Mouse (Mus musculus) CH12.LX (cell line): ENCODE data around the gene Phf21a. TPM values are rescaled to one million over a fixed set of nuclear protein-coding genes. Genes with fewer than 3 reads are reported as not detected.

Source experiments
- DNase-seq: peaks from one replicate; pipeline ENCODE4 v3.0.0-alpha.2; 2013; ENCODE audit errors: extremely low read depth
- H3K27ac ChIP-seq: 2 replicates; pipeline ENCODE4 v1.5.1; 2012; ENCODE audit warnings: low read depth, mild to moderate bottlenecking, control low read depth, moderate library complexity; ENCODE audit not compliant: insufficient read depth
- H3K27me3 ChIP-seq: replicated peaks from 2 replicates; pipeline ENCODE3; 2012; ENCODE audit warnings: inconsistent platforms
- H3K36me3 ChIP-seq, 2 experiments: replicated peaks in 1 of 2; 2 replicates each; pipeline versions ENCODE3 to v1.6.1; 2012; ENCODE audit warnings: inconsistent platforms in 1 of 2, low read length in 1 of 2, mild to moderate bottlenecking in 1 of 2, mixed read lengths in 1 of 2, moderate library complexity in 1 of 2; ENCODE audit not compliant: control insufficient read depth in 1 of 2, insufficient read depth in 1 of 2
- H3K4me1 ChIP-seq, 2 experiments: 2 replicates each; pipeline ENCODE4 v1.6.1; 2012; ENCODE audit warnings: inconsistent platforms in 1 of 2, moderate library complexity in 1 of 2; ENCODE audit not compliant: insufficient read depth in 2 of 2, control insufficient read depth in 1 of 2
- H3K4me2 ChIP-seq: 2 replicates; pipeline ENCODE4 v1.6.1; 2012; ENCODE audit warnings: low read depth, mild to moderate bottlenecking, control low read depth; ENCODE audit not compliant: poor library complexity, insufficient read depth, severe bottlenecking
- H3K4me3 ChIP-seq, 3 experiments: fragments of 150-350 bp in 1 of 3; sonication (generic) in 1 of 3; replicated peaks in 1 of 3; 2 replicates each; pipeline versions ENCODE3 to v1.5.1; 2011 to 2012; ENCODE audit warnings: low read depth in 2 of 3, low read length in 2 of 3, mild to moderate bottlenecking in 2 of 3, moderate library complexity in 2 of 3, control low read depth in 1 of 3, improper control_type of control experiment in 1 of 3, inconsistent platforms in 1 of 3, mixed read lengths in 1 of 3; ENCODE audit not compliant: poor library complexity in 1 of 3
- H3K79me2 ChIP-seq: replicated peaks from 2 replicates; pipeline ENCODE4 v1.6.1; 2012; ENCODE audit warnings: mild to moderate bottlenecking, moderate library complexity; ENCODE audit not compliant: control insufficient read depth, poor library complexity, insufficient read depth, severe bottlenecking; ENCODE audit errors: extremely low read depth
- H3K9ac ChIP-seq: 2 replicates; pipeline ENCODE4 v1.6.1; 2012; ENCODE audit warnings: low read depth, mild to moderate bottlenecking, control low read depth, moderate library complexity; ENCODE audit not compliant: insufficient read depth
- H3K9me3 ChIP-seq: replicated peaks from 2 replicates; pipeline ENCODE3; 2012; ENCODE audit warnings: low read length, inconsistent platforms, mixed read lengths
- CTCF ChIP-seq, 2 experiments: IDR thresholded peaks in 1 of 2; conservative IDR thresholded peaks in 1 of 2; 2 replicates each; pipeline ENCODE4 v1.5.1; 2011 to 2012; ENCODE audit warnings: low read depth in 2 of 2, low read length in 2 of 2, improper control_type of control experiment in 1 of 2, inconsistent platforms in 1 of 2, mild to moderate bottlenecking in 1 of 2, moderate library complexity in 1 of 2
- E2F4 ChIP-seq: IDR thresholded peaks from 2 replicates; pipeline ENCODE4 v1.6.1; 2011; ENCODE audit warnings: low read depth, low read length, improper control_type of control experiment; ENCODE audit not compliant: insufficient replicate concordance
- ELF1 ChIP-seq: IDR thresholded peaks from 2 replicates; pipeline ENCODE4 v1.6.1; 2014; ENCODE audit warnings: low read depth, mild to moderate bottlenecking, inconsistent platforms, low read length, improper control_type of control experiment
- EP300 ChIP-seq: IDR thresholded peaks from 2 replicates; pipeline ENCODE4 v1.6.1; 2011; ENCODE audit warnings: low read length, improper control_type of control experiment
- ETS1 ChIP-seq: conservative IDR thresholded peaks from 2 replicates; pipeline ENCODE4 v1.6.1; 2012; ENCODE audit warnings: low read depth, mild to moderate bottlenecking, inconsistent platforms, low read length, improper control_type of control experiment, moderate library complexity
- IRF4 ChIP-seq: IDR thresholded peaks from 2 replicates; pipeline ENCODE4 v1.6.1; 2014; ENCODE audit warnings: low read depth, mild to moderate bottlenecking, inconsistent platforms, low read length, improper control_type of control experiment
- JUN ChIP-seq: IDR thresholded peaks from 2 replicates; pipeline ENCODE4 v1.6.1; 2011; ENCODE audit warnings: low read depth, mild to moderate bottlenecking, low read length, improper control_type of control experiment, moderate library complexity; ENCODE audit not compliant: insufficient read depth
- MEF2A ChIP-seq: IDR thresholded peaks from 2 replicates; pipeline ENCODE4 v1.6.1; 2014; ENCODE audit warnings: low read depth, mild to moderate bottlenecking, inconsistent platforms, low read length, improper control_type of control experiment, borderline replicate concordance
- MXI1 ChIP-seq: IDR thresholded peaks from 2 replicates; pipeline ENCODE4 v1.6.1; 2011; ENCODE audit warnings: mild to moderate bottlenecking, low read depth, low read length, improper control_type of control experiment
- MYC ChIP-seq: IDR thresholded peaks from 2 replicates; pipeline ENCODE4 v1.6.1; 2011; ENCODE audit warnings: low read depth, mild to moderate bottlenecking, improper control_type of control experiment, low read length
- PAX5 ChIP-seq: IDR thresholded peaks from 2 replicates; pipeline ENCODE4 v1.6.1; 2012; ENCODE audit warnings: low read length, inconsistent platforms, mixed read lengths
- POLR2A ChIP-seq: IDR thresholded peaks from 2 replicates; pipeline ENCODE4 v1.6.1; 2011; ENCODE audit warnings: low read depth, mild to moderate bottlenecking, improper control_type of control experiment, low read length
- POLR2AphosphoS2 ChIP-seq: IDR thresholded peaks from 2 replicates; pipeline ENCODE4 v1.6.1; 2011; ENCODE audit warnings: low read depth, low read length, improper control_type of control experiment
- RCOR1 ChIP-seq: conservative IDR thresholded peaks from 2 replicates; pipeline ENCODE4 v1.6.1; 2012; ENCODE audit warnings: low read depth, mild to moderate bottlenecking, inconsistent platforms, low read length, improper control_type of control experiment
- SIN3A ChIP-seq: IDR thresholded peaks from 2 replicates; pipeline ENCODE4 v1.6.1; 2012; ENCODE audit warnings: low read length, improper control_type of control experiment, inconsistent platforms
- SMC3 ChIP-seq: IDR thresholded peaks from 2 replicates; pipeline ENCODE4 v1.6.1; 2011; ENCODE audit warnings: low read depth, low read length, improper control_type of control experiment
- TBP ChIP-seq: conservative IDR thresholded peaks from 2 replicates; pipeline ENCODE4 v1.6.1; 2011; ENCODE audit warnings: low read depth, low read length, improper control_type of control experiment
- UBTF ChIP-seq: IDR thresholded peaks from 2 replicates; pipeline ENCODE4 v1.6.1; 2012; ENCODE audit warnings: low read depth, mild to moderate bottlenecking, inconsistent platforms, low read length, improper control_type of control experiment, moderate library complexity
- USF2 ChIP-seq: conservative IDR thresholded peaks from 2 replicates; pipeline ENCODE4 v1.6.1; 2011; ENCODE audit warnings: low read depth, low read length, improper control_type of control experiment
- ZC3H11A ChIP-seq: IDR thresholded peaks from 2 replicates; pipeline ENCODE4 v1.6.1; 2012; ENCODE audit warnings: low read depth, mild to moderate bottlenecking, inconsistent platforms, low read length, improper control_type of control experiment
- ZMIZ1 ChIP-seq: IDR thresholded peaks from 2 replicates; pipeline ENCODE4 v1.6.1; 2012; ENCODE audit warnings: low read depth, mild to moderate bottlenecking, inconsistent platforms, low read length, improper control_type of control experiment
- ZNF384 ChIP-seq: IDR thresholded peaks from 2 replicates; pipeline ENCODE4 v1.6.1; 2012; ENCODE audit warnings: low read depth, low read length, improper control_type of control experiment, inconsistent platforms
- dilution Hi-C: fragments of 300-500 bp; cut with MboI; formaldehyde crosslinking; loops from 2 replicates; pipeline ENCODE4 v1.14.3; 2020; ENCODE audit warnings: low sequenced_read_pairs; ENCODE audit not compliant: extremely low pct_unique_long_range_greater_than_20kb, extremely low pct_ligation_motif_present
- in situ Hi-C: fragments of 300-500 bp; cut with MboI; formaldehyde crosslinking; loops from 3 replicates; pipeline ENCODE4 v1.14.3; 2019; ENCODE audit warnings: low sequenced_read_pairs, low pct_ligation_motif_present, low pct_unique_long_range_greater_than_20kb, mixed read lengths
- polyA plus RNA-seq: library from polyadenylated mRNA; unstranded; fragments of >175 nt; gene quantifications from 2 replicates; pipeline ENCODE4 v1.2.1, GENCODE M21; 2012; ENCODE audit warnings: low read depth; ENCODE audit not compliant: insufficient read length
- total RNA-seq, 2 experiments: library from RNA; depleted of rRNA; stranded (reverse); fragments of 300-350 nt in 1 of 2; fragments of >200 nt in 1 of 2; gene quantifications; 2 replicates each; pipeline ENCODE4 v1.2.3; 2012 to 2014

Phf21a gene
- total and polyA plus RNA-seq, 3 experiments, result 10.2 to 24.5 (median 12.0) TPM

DNA sequence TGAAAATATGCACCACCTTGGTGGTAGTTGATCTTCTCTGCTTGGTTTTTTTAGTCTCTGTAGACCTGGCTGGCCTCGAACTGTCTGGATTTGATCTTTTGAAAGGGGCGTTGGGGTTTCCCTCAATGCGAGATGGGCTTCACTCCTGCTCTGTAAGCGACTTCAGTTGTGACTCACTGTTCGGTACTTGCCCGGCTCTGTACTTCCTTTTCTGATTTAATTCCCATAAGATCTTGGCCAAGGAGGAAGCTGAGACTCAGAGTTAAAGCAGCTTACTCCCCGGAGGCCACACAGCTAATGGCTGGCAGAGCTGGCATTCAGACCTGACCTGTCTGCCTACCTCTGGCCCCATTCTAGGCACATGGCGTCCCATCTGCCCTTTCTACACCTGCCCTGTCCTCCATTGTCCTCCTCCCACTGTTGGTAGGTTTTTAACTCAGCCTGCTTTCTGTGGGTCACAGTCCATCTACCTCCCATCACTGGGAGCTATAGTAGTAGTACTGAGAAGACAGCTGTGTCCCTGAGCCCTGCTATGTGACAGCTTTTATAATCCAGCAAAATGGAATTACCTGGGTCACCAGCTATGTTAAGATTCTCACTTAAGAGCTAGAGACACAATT is 27.5 kb upstream of the Phf21a start:
- H3K9ac ChIP-seq, result no peak overlapping the region
- H3K36me3 ChIP-seq, result no peaks in the 10 kb centered on the region
- H3K27me3 ChIP-seq, result peaks cover 9% of the 10 kb centered on the region
- peak; percentile 82 for DNase-seq
- dilution Hi-C loops, result no loop called here
- no peaks in the 10 kb centered on the region for H3K9me3 ChIP-seq
- no peak for TF ChIP-seq RCOR1
- no peak for TF ChIP-seq CTCF (conservative IDR thresholded peaks at IDR 0.05 in 1 of 2, IDR thresholded peaks at IDR 0.05 in 1 of 2; ENCODE audit: low read depth in 2 of 2, low read length in 2 of 2)
- no peak for TF ChIP-seq PAX5
- no peak for TF ChIP-seq UBTF
- no peak for TF ChIP-seq POLR2AphosphoS2
- TF ChIP-seq MXI1, result no peak
- peak; percentile 82 for TF ChIP-seq IRF4
- TF ChIP-seq POLR2A, result peak; percentile 34; the same call in 1 of the 2 replicates
- TF ChIP-seq ETS1, result peak; percentile 49
- TF ChIP-seq JUN, result no peak
- peaks cover 21 to 51% of the 10 kb centered on the region in 2 experiments for H3K4me1 ChIP-seq
- in situ Hi-C loops, result no loop called here
- H3K4me2 ChIP-seq, result peak overlapping the region; percentile 41
- peak overlapping the region; percentile 73 for H3K27ac ChIP-seq
- no peaks in the 10 kb centered on the region for H3K79me2 ChIP-seq
- H3K4me3 ChIP-seq, result no peak overlapping the region

DNA sequence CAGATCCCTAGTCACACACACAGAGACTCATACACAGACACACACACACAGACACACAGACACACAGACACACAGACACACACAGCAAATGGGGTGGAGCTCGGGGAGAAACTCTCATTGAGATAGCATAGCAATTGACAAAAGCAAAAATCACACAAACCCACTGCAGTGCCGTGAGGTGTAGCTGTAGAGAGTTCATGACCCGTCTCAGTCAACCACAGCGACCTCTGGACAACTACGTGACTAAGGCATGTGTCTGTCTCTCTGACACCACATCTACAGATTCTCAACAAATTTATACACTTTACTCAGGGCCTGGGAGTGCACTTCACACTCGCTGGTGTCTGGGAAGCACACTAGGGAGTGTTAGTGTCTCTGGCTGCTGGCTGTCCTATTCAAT is 27.0 kb upstream of the Phf21a start:
- Histone ChIP-seq H3K27me3 (peaks cover 8% of the 10 kb centered on the region), H3K4me3 (no peak overlapping the region), H3K4me1 (peaks cover 23 to 57% of the 10 kb centered on the region in 2 experiments), H3K4me2 (peak overlapping the region; percentile 14; the same call in 1 of the 2 replicates), H3K9me3 (no peaks in the 10 kb centered on the region), H3K79me2 (no peaks in the 10 kb centered on the region), H3K36me3 (no peaks in the 10 kb centered on the region), H3K27ac (peak overlapping the region; percentile 73; the same call in 1 of the 2 replicates), H3K9ac (no peak overlapping the region)
- dilution Hi-C loops (no loop called here), in situ Hi-C loops (no loop called here)
- TF ChIP-seq MYC (no peak), MEF2A (no peak), JUN (no peak), RCOR1 (no peak), ZNF384 (no peak), SIN3A (no peak), ZC3H11A (no peak), ELF1 (no peak), EP300 (no peak), E2F4 (no peak), ZMIZ1 (no peak), USF2 (no peak), TBP (no peak), SMC3 (no peak)
- no peak for DNase-seq
